Mouse (Mus musculus) lung, embryonic 15.5 days (tissue): ENCODE data around the gene Hoxd3. TPM values are rescaled to one million over a fixed set of nuclear protein-coding genes. Genes with fewer than 3 reads are reported as not detected.

Experiments
- ATAC-seq: fragments of 200-750 bp; cut with Nextera tagmentation; 2 replicates; pipeline ENCODE4 v1.8.0; 2017; ENCODE audit warnings: moderate number of reproducible peaks, borderline replicate concordance; ENCODE audit not compliant: low FRiP score, low TSS enrichment; ENCODE audit errors: extremely low read depth
- H3K27ac ChIP-seq: fragments of 300-500 bp; sonication (generic); 2 replicates; pipeline ENCODE4 v1.5.1; 2015; ENCODE audit warnings: moderate library complexity, mild to moderate bottlenecking, inconsistent platforms
- H3K27me3 ChIP-seq: fragments of 300-500 bp; sonication (generic); 2 replicates; pipeline ENCODE4 v1.6.1; 2015; ENCODE audit warnings: inconsistent platforms
- H3K36me3 ChIP-seq: fragments of 300-500 bp; sonication (generic); 2 replicates; pipeline ENCODE4 v1.6.1; 2015; ENCODE audit warnings: inconsistent platforms
- H3K4me1 ChIP-seq: fragments of 300-500 bp; sonication (generic); 2 replicates; pipeline ENCODE4 v1.6.1; 2015; ENCODE audit warnings: inconsistent platforms
- H3K4me2 ChIP-seq: fragments of 300-500 bp; sonication (generic); 2 replicates; pipeline ENCODE4 v1.6.1; 2015; ENCODE audit warnings: inconsistent platforms, mild to moderate bottlenecking, moderate library complexity
- H3K4me3 ChIP-seq: fragments of 300-500 bp; sonication (generic); 2 replicates; pipeline ENCODE4 v1.5.1; 2015; ENCODE audit warnings: mild to moderate bottlenecking, inconsistent platforms
- H3K9ac ChIP-seq: fragments of 300-500 bp; sonication (generic); 2 replicates; pipeline ENCODE4 v1.6.1; 2015; ENCODE audit warnings: inconsistent platforms
- H3K9me3 ChIP-seq: fragments of 300-500 bp; sonication (generic); 2 replicates; pipeline ENCODE4 v1.6.1; 2016; ENCODE audit warnings: inconsistent platforms
- WGBS: fragments of 180-500 bp; shearing (Covaris S2); methylation state at CpG from one replicate; pipeline ENCODE4 v1.1.7; 2015; 5-methylcytosine and 5-hydroxymethylcytosine counted together
- polyA plus RNA-seq: library from polyadenylated mRNA; unstranded; fragments of >200 nt; fragmentation: Nextera tagmentation; extraction: Ambion mirVana; gene quantifications from 2 replicates; pipeline ENCODE4 v1.2.1, GENCODE M21; 2015

Gene Hoxd3
- polyA plus RNA-seq, 1 experiment from 2014 or later = 0.67 TPM

DNA sequence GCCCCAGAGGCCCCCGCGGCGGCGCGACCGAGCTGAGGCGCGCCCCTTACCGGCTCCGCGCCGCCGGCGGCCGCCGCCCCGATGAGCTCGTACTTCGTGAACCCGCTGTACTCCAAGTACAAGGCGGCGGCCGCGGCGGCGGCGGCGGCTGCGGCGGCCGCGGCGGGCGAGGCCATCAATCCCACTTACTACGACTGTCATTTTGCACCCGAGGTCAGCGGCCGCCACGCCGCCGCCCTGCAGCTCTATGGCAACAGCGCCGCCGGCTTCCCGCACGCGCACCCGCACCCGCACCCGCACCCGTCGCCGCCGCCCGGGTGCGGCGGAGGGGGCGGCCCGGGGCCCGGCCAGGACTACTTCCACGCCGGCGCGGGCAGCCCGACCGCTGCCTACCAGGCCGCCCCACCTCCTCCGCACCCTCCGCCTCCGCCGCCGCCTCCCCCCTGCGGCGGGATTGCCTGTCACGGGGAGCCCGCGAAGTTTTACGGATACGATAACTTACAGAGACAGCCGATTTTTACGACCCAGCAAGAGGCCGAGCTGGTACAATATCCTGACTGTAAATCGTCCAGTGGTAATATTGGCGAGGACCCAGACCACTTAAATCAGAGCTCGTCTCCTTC lies 6.1 kb upstream of the Hoxd3 start:
- peak overlapping the region; percentile 46 for H3K4me3 ChIP-seq
- H3K27me3 ChIP-seq = peaks cover 98% of the 10 kb centered on the region
- H3K4me2 ChIP-seq = peak overlapping the region; percentile 83
- H3K27ac ChIP-seq = no peak overlapping the region
- H3K9me3 ChIP-seq = no peaks in the 10 kb centered on the region
- WGBS = 2% methylated on average over 59 of the region's 85 CpGs
- peak; percentile 58; the same call in 1 of the 2 replicates for ATAC-seq
- H3K4me1 ChIP-seq = peaks cover 16% of the 10 kb centered on the region
- no peak overlapping the region for H3K9ac ChIP-seq
- no peaks in the 10 kb centered on the region for H3K36me3 ChIP-seq

DNA sequence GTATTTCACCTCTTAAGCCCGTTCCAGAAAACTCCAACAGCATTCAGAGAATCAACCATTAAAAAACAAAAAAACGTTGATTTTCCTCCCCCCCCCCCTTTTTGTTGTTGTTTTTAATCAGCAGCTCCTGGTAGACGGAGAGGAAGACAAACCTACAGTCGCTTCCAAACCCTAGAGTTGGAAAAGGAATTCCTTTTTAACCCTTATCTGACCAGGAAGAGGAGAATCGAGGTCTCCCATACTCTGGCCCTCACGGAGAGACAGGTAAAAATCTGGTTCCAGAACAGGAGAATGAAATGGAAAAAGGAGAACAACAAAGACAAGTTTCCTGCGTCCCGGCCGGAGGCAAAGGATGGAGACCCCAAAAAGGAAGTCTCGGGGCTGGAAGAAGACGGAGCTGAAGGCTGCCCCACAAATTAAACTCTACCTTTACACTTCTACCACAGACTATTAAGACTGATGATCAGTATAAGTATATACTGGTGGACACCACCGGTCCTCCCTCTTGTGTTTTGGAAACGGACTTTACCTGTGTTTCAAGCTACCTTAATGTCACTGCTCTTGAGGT lies 5.2 kb upstream of the Hoxd3 start:
- 2% methylated on average over 13 of the region's 13 CpGs for WGBS
- no peak for ATAC-seq
- H3K9me3 ChIP-seq = no peaks in the 10 kb centered on the region
- no peak overlapping the region for H3K4me2 ChIP-seq
- H3K27ac ChIP-seq = no peak overlapping the region
- no peak overlapping the region for H3K9ac ChIP-seq
- peaks cover 98% of the 10 kb centered on the region for H3K27me3 ChIP-seq
- H3K4me1 ChIP-seq = peaks cover 16% of the 10 kb centered on the region
- no peak overlapping the region for H3K4me3 ChIP-seq
- H3K36me3 ChIP-seq = no peaks in the 10 kb centered on the region

DNA sequence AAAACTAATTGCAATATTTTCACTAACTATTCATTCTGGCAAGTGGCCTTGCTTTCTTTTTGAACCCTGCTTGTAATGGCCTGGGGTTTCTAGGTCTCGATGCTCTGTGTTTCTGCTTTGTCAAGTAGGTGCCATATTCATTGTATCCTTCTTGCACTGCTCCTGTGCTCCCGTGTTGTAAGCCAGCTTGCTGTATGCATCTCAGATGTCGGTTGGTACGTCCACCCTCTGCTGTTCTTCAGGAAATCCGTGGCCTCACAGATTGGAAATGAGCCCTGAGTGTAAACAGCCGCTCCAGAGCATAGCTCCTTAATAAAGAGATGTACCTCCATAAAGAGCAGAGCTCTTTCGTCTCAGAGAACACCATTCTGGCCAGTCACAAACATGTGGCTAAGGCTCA lies 4.1 kb upstream of the Hoxd3 start:
- Histone ChIP-seq H3K36me3 (no peaks in the 10 kb centered on the region), H3K27me3 (peaks cover 99% of the 10 kb centered on the region), H3K4me2 (no peak overlapping the region), H3K4me1 (peaks cover 24% of the 10 kb centered on the region), H3K9ac (no peak overlapping the region), H3K9me3 (no peaks in the 10 kb centered on the region), H3K27ac (no peak overlapping the region), H3K4me3 (no peak overlapping the region)
- WGBS = 10% methylated on average over 7 of the region's 7 CpGs
- no peak for ATAC-seq

DNA sequence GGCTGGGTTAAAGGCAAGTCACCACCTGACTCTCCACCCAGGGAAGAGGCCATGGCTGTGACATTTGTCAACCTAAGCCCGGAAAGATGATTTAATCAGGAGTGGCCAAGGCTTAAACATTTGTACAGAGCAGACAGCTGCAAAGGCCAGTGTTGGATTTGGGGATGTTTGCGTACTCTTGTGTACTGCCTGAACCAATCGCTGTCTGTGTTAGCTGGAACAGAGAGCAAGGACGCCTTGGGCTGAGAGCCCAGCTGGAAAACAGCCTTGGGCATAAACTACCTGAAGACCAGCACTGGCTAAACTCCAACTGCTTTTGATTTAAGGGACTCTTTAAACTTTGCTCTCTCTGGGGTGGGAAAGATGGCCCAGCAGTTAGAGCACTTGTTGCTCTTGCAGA lies 3.1 kb upstream of the Hoxd3 start:
- Histone ChIP-seq H3K4me2 (no peak overlapping the region), H3K36me3 (no peaks in the 10 kb centered on the region), H3K27ac (no peak overlapping the region), H3K4me1 (peaks cover 24% of the 10 kb centered on the region), H3K9ac (no peak overlapping the region), H3K9me3 (no peaks in the 10 kb centered on the region), H3K4me3 (no peak overlapping the region), H3K27me3 (peaks cover 99% of the 10 kb centered on the region)
- WGBS = 10% methylated on average over 4 of the region's 4 CpGs
- no peak for ATAC-seq

DNA sequence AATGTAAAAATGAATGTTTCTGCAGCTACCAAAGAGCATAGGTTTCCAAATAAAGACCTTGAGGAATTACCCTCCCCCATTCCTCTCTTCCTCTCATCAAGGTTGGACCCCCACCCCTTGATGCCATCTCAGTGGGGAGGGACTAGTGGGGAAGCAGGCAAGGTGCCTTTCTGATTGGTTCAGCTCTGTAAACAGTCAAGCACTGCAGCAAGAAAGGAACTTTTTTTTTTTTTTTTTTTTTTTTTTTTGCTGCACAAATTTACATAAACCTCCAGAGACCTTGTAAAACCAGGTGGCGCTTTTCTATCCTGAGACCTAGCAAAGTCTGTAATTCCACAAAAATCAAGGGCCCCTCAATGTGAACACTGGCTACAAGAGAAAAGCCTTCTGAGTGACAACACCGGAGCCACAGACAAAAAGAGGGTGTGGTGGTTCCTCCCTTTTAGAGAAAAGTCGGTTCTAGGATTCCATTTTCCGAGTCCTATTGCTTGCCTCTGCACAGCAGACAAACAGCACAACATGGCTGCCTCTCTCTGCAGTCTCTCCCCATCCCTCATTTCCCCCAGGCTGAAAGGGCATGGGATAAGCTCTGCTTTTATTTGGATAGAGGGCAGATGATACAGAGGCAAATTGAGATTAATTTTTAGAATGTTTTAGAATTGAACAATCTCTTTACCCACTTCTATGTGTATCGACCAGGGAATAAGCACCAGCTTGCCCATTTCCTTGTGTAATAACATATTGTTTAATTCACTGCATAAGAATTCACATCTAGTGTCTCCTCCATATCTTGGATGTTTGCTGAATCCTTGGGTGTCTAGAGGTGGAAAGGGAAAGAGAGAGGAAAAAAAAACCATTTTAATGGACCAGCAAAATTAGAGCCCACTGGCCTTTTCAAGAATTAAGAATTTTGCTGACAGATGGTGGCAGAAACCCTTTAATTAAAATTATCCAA lies 2.0 kb upstream of the Hoxd3 start:
- H3K9ac ChIP-seq = no peak overlapping the region
- H3K27me3 ChIP-seq = peaks cover 99% of the 10 kb centered on the region
- H3K36me3 ChIP-seq = no peaks in the 10 kb centered on the region
- WGBS = 5% methylated on average over 5 of the region's 5 CpGs
- ATAC-seq = no peak
- no peaks in the 10 kb centered on the region for H3K9me3 ChIP-seq
- H3K4me2 ChIP-seq = no peak overlapping the region
- H3K4me3 ChIP-seq = no peak overlapping the region
- H3K4me1 ChIP-seq = peaks cover 21% of the 10 kb centered on the region
- no peak overlapping the region for H3K27ac ChIP-seq

DNA sequence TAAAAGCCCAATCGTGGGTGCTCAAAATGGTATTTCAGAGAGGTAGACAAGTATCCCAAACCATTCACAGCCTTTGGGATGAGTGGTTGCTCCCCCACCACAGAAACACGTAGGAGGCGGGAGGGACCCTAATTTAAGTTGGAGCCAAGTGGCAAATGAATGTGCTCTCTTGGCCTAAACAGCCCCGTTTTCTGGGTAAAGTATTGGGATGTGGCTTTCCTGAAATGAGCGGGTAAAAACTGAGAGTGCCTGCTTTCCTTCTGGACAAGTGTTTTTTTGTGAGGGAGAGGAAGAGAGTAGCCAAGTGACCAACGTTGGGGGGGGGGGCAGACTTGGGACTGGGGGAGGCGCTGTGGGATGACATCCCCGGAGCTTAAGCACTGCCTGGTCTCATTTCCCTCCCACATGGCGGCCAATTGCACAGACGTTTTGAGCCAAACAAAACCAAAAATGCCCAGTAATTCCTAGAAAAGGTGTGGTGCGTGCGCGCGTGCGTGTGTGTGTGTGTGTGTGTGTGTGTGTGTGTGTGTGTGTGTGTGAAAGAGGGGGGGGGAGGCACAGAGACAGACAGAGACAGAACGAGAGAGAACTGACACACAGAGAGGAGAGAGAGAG lies 691 bp upstream of the Hoxd3 start:
- H3K9ac ChIP-seq = no peak overlapping the region

DNA sequence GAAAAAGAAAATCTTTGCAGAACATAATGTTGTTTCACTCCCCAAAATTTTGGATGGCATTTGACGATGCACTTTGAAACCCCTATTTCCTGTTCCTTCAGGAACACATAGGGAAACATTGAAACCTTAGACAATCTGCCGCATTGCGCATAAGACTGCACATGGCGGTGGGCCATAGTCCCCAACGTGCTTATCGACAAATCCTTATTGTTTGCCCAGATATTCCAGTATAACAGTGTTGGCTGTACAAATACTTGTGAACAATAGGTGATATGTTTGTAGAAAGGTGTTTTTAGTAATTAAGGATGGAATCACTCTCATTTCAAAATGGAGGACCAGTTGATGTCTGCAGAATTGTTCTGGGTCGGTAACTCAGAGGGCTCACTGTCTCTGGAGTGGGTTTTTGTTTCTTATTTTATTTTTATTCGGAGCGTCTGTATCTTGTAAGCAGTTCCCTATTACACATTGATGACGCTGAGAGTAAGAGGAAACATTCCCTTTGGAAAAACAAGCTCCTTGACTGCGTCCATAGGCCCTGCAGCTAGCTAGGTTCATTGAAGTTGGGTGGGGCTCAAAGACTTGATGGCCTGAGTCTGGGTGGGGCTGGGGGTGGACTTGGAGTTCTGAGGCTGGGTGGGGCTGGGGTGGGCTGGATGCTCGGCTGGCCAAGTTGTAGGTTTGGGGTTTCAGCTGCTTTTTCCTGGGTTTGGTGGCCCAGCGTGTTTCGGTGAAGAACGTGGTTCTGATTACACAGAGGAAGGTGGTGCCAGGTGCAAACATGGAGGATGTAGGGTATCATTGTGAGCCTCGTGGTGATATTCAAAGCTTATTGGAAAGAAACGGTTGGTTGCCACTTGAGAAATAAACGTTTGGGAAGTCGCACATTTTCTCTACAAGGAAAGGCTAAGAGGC lies 1.8 kb downstream of the Hoxd3 start:
- Histone ChIP-seq H3K27me3 (peaks cover 99% of the 10 kb centered on the region), H3K27ac (no peak overlapping the region), H3K4me3 (no peak overlapping the region), H3K9ac (no peak overlapping the region), H3K4me2 (no peak overlapping the region), H3K9me3 (no peaks in the 10 kb centered on the region), H3K36me3 (no peaks in the 10 kb centered on the region), H3K4me1 (peaks cover 16% of the 10 kb centered on the region; the same call in 1 of the 2 replicates)
- 7% methylated on average over 19 of the region's 19 CpGs for WGBS
- ATAC-seq = no peak

More for the DNA sequence above, 691 bp upstream of the Hoxd3 start:
- no peak overlapping the region for H3K27ac ChIP-seq
- no peaks in the 10 kb centered on the region for H3K9me3 ChIP-seq
- WGBS = 1% methylated on average over 16 of the region's 16 CpGs
- H3K27me3 ChIP-seq = peaks cover 99% of the 10 kb centered on the region
- H3K36me3 ChIP-seq = no peaks in the 10 kb centered on the region
- H3K4me3 ChIP-seq = no peak overlapping the region
- H3K4me2 ChIP-seq = no peak overlapping the region
- peaks cover 16% of the 10 kb centered on the region; the same call in 1 of the 2 replicates for H3K4me1 ChIP-seq
- ATAC-seq = no peak

DNA sequence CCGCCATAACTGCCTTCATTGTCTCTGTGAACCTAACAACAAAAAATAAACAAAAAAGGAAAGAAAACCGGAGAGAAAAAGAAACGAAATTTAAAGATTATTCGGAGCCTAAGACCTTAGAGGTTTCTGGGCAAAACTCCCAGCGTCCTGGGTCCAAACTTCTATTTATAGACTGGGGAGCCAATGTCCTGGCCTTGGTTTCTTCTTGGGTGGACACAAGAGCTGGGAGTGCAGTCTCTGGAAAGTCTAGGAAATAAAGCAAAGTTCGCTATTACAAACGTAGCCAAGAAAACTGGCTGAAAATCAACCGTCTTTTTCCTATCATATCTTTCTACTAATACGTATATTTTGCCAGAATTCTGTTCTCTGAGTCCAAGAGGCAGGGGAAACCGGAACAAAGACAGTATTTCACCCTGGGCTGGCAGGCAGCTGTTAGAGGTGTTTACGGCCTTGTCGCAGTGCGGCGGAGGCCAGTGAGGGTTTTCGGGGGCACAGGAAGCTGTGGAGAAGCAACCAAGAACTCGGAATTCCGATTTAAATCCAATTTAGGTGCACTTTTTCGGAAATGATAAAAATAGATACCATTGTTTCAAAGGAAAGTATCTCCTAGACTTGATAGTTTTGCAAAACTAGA lies 2.5 kb downstream of the Hoxd3 start:
- ATAC-seq = no peak
- Histone ChIP-seq H3K36me3 (no peaks in the 10 kb centered on the region), H3K27ac (no peak overlapping the region), H3K27me3 (peaks cover 99% of the 10 kb centered on the region), H3K4me1 (peaks cover 16% of the 10 kb centered on the region; the same call in 1 of the 2 replicates), H3K9me3 (no peaks in the 10 kb centered on the region), H3K4me3 (no peak overlapping the region), H3K4me2 (no peak overlapping the region), H3K9ac (no peak overlapping the region)
- 5% methylated on average over 18 of the region's 18 CpGs for WGBS

DNA sequence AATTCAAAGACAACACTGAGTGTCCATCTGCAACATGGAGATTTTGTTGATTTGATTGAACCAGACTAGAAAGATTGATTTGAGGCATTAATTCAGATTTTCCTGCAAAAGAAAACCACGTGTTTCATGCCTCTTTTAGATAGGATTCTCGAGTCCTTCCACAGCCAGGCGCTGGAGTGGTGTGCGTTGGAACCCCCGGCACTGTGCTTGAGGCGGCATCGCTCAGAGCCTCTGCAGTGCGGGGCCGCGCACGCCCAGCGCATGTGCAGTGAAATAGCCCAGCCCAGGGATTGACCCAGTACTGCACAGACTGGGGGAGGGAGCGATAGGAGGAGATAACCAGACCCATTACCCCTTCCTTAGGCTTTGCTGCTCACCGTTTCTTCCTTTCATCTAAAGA lies 3.2 kb downstream of the Hoxd3 start:
- no peak overlapping the region for H3K4me3 ChIP-seq
- H3K36me3 ChIP-seq = no peaks in the 10 kb centered on the region
- 2% methylated on average over 14 of the region's 14 CpGs for WGBS
- no peaks in the 10 kb centered on the region for H3K9me3 ChIP-seq
- ATAC-seq = no peak
- peaks cover 16% of the 10 kb centered on the region; the same call in 1 of the 2 replicates for H3K4me1 ChIP-seq
- no peak overlapping the region for H3K9ac ChIP-seq
- H3K27me3 ChIP-seq = peaks cover 99% of the 10 kb centered on the region
- no peak overlapping the region for H3K4me2 ChIP-seq
- H3K27ac ChIP-seq = no peak overlapping the region

DNA sequence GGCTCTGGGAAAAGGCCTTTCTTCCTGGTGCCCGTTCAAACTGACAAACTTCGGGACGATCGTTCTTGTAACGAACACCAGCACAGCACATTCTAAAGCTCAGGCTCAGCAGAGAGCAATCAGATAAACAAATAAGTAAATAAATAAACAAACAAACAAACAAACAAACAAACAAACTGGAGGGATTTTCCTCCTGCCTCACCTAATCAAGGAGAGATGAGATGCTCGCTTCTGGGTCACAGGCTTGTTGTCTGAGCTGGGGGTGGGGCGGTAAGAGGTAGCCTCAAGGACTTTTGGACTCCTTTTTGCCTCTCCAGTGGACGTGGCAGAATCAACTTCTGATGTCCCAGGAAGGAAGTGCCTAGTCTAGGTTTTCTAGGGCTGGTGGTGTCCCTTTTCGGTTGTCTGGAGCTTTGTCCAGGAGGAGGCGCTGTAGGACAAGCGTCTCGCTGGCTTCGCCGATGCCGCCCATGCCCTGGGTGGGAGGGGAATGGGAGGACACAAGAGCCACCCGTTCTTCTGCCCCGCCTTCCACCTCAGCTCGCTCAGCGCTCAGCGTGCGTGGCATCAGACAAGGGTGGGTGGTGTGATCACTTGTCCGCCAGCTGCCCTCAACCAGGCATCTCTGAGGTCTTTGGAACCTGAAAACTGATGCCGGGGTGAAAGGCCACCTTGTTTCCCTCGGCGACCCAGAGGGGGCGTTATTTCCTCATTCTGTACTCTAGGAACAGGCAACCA lies 3.9 kb downstream of the Hoxd3 start:
- no peak overlapping the region for H3K27ac ChIP-seq
- peak overlapping the region; percentile 51 for H3K4me2 ChIP-seq
- no peaks in the 10 kb centered on the region for H3K36me3 ChIP-seq
- no peaks in the 10 kb centered on the region for H3K9me3 ChIP-seq
- no peak overlapping the region for H3K9ac ChIP-seq
- H3K4me1 ChIP-seq = peaks cover 16% of the 10 kb centered on the region; the same call in 1 of the 2 replicates
- H3K4me3 ChIP-seq = peak overlapping the region; percentile 22; the same call in 1 of the 2 replicates
- H3K27me3 ChIP-seq = peaks cover 99% of the 10 kb centered on the region
- WGBS = 3% methylated on average over 26 of the region's 26 CpGs
- ATAC-seq = peak; percentile 67; the same call in 1 of the 2 replicates
